Mouse (Mus musculus) hindbrain, embryonic 11.5 days (tissue): ENCODE results near the gene Plcg1. TPM values are rescaled to one million over a fixed set of nuclear protein-coding genes. Genes with fewer than 3 reads are reported as not detected.

Experiments
- ATAC-seq: fragments of 200-750 bp; cut with Nextera tagmentation; 2 replicates; pipeline ENCODE4 v1.8.0; 2017; ENCODE audit warnings: mild to moderate bottlenecking, moderate TSS enrichment, moderate library complexity; ENCODE audit not compliant: low FRiP score
- DNase-seq: peaks from one replicate; pipeline ENCODE4 v3.0.0-alpha.2; 2015; ENCODE audit warnings: low spot score
- H3K27ac ChIP-seq: fragments of 300-500 bp; sonication (generic); 2 replicates; pipeline ENCODE4 v1.5.1; 2014; ENCODE audit warnings: mild to moderate bottlenecking, low read depth, low read length
- H3K27me3 ChIP-seq: fragments of 300-500 bp; sonication (generic); 2 replicates; pipeline ENCODE4 v1.6.1; 2014; ENCODE audit warnings: mild to moderate bottlenecking, low read length, moderate library complexity, mixed read lengths; ENCODE audit not compliant: control insufficient read depth, insufficient read depth
- H3K36me3 ChIP-seq: fragments of 300-500 bp; sonication (generic); 2 replicates; pipeline ENCODE4 v1.6.1; 2014; ENCODE audit warnings: mild to moderate bottlenecking, low read length, moderate library complexity, mixed read lengths; ENCODE audit not compliant: control insufficient read depth, insufficient read depth
- H3K4me1 ChIP-seq: fragments of 300-500 bp; sonication (generic); replicated peaks from 2 replicates; pipeline ENCODE4 v1.6.1; 2014; ENCODE audit warnings: low read length, mixed read lengths; ENCODE audit not compliant: control insufficient read depth, insufficient read depth
- H3K4me2 ChIP-seq: fragments of 300-500 bp; sonication (generic); replicated peaks from 2 replicates; pipeline ENCODE4 v1.6.1; 2014; ENCODE audit warnings: mild to moderate bottlenecking, low read depth, low read length
- H3K4me3 ChIP-seq: fragments of 300-500 bp; sonication (generic); 2 replicates; pipeline ENCODE4 v1.5.1; 2014; ENCODE audit warnings: low read depth, low read length
- H3K9ac ChIP-seq: fragments of 300-500 bp; sonication (generic); 2 replicates; pipeline ENCODE4 v1.6.1; 2014; ENCODE audit warnings: low read depth, low read length
- H3K9me3 ChIP-seq: fragments of 300-500 bp; sonication (generic); 2 replicates; pipeline ENCODE4 v1.6.1; 2016; ENCODE audit warnings: low read length; ENCODE audit not compliant: control insufficient read depth
- WGBS: fragments of 180-500 bp; shearing (Covaris S2); extraction: QIAGEN DNeasy Blood & Tissue Kit; methylation state at CpG from one replicate; pipeline ENCODE4 v1.1.7; 2014; 5-methylcytosine and 5-hydroxymethylcytosine counted together
- polyA plus RNA-seq: library from polyadenylated mRNA; unstranded; fragments of >200 nt; fragmentation: Nextera tagmentation; extraction: Ambion mirVana; gene quantifications from 2 replicates; pipeline ENCODE4 v1.2.1, GENCODE M21; 2014

The Plcg1 gene
- polyA plus RNA-seq, 1 experiment from 2014 or later = 67.8 TPM

DNA sequence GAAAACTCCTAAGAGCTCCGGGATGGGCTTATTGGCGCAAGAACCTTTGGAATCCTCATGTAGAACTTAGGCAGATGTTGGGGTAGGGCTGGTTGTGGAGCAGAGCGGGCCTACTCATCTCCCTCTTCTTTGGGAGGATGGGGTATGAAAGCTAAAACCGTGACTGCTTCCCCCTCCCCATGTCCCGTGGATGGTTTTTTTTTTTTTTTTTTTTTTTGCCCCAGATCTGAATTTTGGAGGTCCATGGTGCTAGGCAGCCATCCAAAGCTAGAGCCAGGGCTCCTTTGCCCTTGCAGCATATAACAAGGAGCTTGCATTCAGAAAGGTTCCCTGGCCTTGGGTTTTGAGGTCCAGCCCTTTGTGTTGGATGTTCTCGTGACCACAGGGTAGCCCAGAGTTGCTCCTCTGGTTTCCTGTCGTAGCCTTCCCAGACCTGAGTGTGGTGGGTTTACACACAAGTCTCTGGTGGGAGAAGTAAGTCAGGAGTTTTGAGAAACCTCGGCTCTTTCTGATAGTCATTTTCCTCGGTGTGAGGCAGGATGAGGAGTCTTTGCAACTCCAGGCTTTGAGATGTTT is 1.4 kb downstream of the Plcg1 start:
- peak overlapping the region; percentile 91 for H3K4me2 ChIP-seq
- peaks cover 7% of the 10 kb centered on the region; the same call in 1 of the 2 replicates for H3K4me1 ChIP-seq
- peak overlapping the region; percentile 90 for H3K4me3 ChIP-seq
- no peak overlapping the region for H3K27ac ChIP-seq
- ATAC-seq = no peak
- no peaks in the 10 kb centered on the region for H3K27me3 ChIP-seq
- 51% methylated on average over 8 of the region's 9 CpGs for WGBS
- peak; percentile 12 for DNase-seq
- H3K36me3 ChIP-seq = peaks cover 6% of the 10 kb centered on the region; the same call in 1 of the 2 replicates
- no peaks in the 10 kb centered on the region for H3K9me3 ChIP-seq
- H3K9ac ChIP-seq = peak overlapping the region; percentile 98

DNA sequence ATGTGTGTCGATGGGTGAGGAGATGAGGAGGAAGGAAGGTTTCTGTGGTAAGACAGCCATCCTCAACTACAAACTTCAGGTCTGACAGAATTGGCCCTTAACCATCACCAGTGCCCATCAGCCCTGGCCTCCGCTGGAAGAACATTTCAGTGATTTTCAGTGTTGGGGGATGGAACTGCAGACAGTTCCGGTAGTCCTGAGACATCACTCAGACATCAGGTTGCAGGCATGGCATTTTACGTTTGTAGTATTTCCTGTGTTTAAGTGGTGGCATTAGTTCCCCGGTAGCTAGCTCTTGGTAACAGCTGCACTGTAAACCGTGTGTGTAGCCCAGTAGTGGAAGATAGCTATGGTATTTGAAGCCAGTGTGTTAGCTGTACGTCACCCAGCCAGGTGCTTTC is 2.0 kb downstream of the Plcg1 start:
- Histone ChIP-seq H3K36me3 (peaks cover 6% of the 10 kb centered on the region; the same call in 1 of the 2 replicates), H3K9me3 (no peaks in the 10 kb centered on the region), H3K27me3 (no peaks in the 10 kb centered on the region), H3K4me3 (peak overlapping the region; percentile 90), H3K27ac (no peak overlapping the region), H3K4me2 (peak overlapping the region; percentile 91), H3K9ac (peak overlapping the region; percentile 44; the same call in 1 of the 2 replicates), H3K4me1 (peaks cover 7% of the 10 kb centered on the region; the same call in 1 of the 2 replicates)
- DNase-seq = no peak
- 75% methylated on average over 7 of the region's 7 CpGs for WGBS
- ATAC-seq = no peak

DNA sequence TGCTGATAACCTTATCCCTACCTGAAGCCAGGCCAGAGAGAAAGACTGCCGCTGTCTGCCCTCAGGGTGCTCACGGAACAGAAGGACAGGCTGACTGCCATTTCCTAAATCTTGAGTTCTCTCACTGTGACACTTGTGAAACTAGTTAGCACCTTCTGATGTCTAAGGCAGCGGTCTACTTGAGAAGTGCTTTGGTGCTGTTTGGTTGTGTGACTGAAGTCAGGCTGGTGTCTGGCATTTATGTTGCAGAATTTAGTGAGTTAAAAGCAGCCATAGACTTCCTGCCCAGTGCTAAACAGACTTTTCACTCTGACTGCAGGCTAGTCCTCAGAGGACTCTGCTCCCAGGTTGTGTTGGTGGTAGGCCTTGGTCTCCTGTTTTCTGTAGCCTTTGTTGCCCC is 3.2 kb downstream of the Plcg1 start:
- no peak overlapping the region for H3K9ac ChIP-seq
- no peak for ATAC-seq
- 91% methylated on average over 3 of the region's 3 CpGs for WGBS
- no peaks in the 10 kb centered on the region for H3K27me3 ChIP-seq
- H3K4me2 ChIP-seq = no peak overlapping the region
- DNase-seq = no peak
- H3K4me1 ChIP-seq = peaks cover 7% of the 10 kb centered on the region; the same call in 1 of the 2 replicates
- no peaks in the 10 kb centered on the region for H3K9me3 ChIP-seq
- peaks cover 6% of the 10 kb centered on the region; the same call in 1 of the 2 replicates for H3K36me3 ChIP-seq
- H3K27ac ChIP-seq = no peak overlapping the region
- no peak overlapping the region for H3K4me3 ChIP-seq

DNA sequence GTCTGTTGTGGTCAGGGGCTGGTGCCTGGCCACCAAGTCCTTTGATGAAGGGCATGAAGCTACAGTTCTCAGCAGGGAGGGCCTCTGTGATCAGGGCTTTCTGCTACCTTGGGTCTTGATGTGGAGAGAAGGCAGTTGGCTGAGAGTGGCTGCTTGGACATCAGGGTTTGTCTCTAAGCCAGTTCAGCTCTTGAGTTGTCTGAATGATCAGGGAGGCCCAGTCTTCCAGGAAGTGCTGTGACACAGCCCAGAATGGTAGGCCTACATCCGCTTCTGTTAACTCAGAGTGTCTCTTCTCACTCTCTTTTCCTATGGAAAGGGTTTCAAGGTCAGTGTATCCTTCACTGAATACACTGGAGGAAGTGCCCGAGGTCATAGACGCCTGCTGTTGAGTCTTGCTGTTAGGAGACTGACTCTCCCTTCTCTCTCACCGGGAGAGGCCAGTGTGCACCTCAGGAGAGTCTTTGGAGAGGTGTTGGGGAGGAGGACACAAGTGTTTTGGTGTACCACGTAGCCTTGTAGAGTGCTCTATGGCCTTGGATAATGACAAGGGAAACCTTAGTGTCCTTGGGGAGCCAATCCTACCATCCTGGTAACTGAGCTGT is 4.7 kb downstream of the Plcg1 start:
- no peak overlapping the region for H3K4me2 ChIP-seq
- no peak overlapping the region for H3K27ac ChIP-seq

DNA sequence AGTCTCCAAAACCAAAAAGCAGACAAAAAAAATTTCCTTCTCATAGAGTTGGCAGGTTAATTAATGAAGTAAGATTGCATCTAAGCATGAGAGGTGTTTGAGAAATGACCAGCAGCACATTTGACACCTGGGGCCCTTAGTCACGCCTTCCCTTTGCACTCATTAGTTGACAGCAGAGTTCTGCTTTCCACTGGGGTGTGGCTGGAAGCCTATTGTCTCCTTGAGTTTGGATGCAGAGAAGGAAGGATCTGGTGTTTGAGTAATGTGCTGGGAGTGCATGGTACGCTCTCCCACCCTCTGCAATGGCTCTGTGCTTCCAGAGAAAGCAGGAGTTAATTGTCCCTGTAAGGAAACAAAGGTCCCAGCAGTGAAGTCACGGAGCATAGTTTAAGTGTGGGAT is 5.4 kb downstream of the Plcg1 start:
- ATAC-seq = no peak
- H3K36me3 ChIP-seq = peaks cover 6% of the 10 kb centered on the region; the same call in 1 of the 2 replicates
- H3K9ac ChIP-seq = no peak overlapping the region
- H3K27me3 ChIP-seq = no peaks in the 10 kb centered on the region
- H3K4me3 ChIP-seq = no peak overlapping the region
- no peak overlapping the region for H3K27ac ChIP-seq
- H3K4me1 ChIP-seq = peaks cover 10% of the 10 kb centered on the region; the same call in 1 of the 2 replicates
- 85% methylated on average over 3 of the region's 3 CpGs for WGBS
- H3K9me3 ChIP-seq = no peaks in the 10 kb centered on the region
- no peak overlapping the region for H3K4me2 ChIP-seq
- DNase-seq = no peak

More for the DNA sequence above, 4.7 kb downstream of the Plcg1 start:
- H3K27me3 ChIP-seq = no peaks in the 10 kb centered on the region
- peaks cover 10% of the 10 kb centered on the region; the same call in 1 of the 2 replicates for H3K4me1 ChIP-seq
- no peak overlapping the region for H3K9ac ChIP-seq
- no peak for ATAC-seq
- 90% methylated on average over 5 of the region's 5 CpGs for WGBS
- H3K4me3 ChIP-seq = no peak overlapping the region
- no peaks in the 10 kb centered on the region for H3K9me3 ChIP-seq
- peaks cover 6% of the 10 kb centered on the region; the same call in 1 of the 2 replicates for H3K36me3 ChIP-seq
- no peak for DNase-seq

DNA sequence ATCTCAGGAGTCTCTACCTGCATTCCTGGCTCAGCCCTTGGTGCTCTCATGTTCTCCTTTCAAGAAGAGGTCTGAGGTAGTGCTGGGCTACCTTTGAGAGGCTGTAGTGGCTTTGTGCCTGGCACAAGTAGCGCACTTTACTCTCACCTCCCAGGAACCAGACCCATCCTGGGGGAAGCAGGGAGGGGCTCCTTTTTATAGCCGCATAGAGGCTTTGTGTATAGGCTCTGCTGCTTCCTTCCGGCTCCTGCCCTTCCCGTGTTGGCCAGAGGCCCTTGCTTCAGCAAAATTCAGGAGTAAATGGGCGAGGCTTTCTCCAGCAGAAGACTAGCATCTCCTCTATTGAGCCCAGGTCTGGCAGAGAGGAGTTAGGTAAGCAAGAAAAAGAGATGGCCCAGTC is 7.3 kb downstream of the Plcg1 start:
- H3K9me3 ChIP-seq = no peaks in the 10 kb centered on the region
- no peaks in the 10 kb centered on the region for H3K27me3 ChIP-seq
- no peak overlapping the region for H3K4me3 ChIP-seq
- WGBS = 91% methylated on average over 5 of the region's 5 CpGs
- no peak overlapping the region; the same call in 1 of the 2 replicates for H3K27ac ChIP-seq
- peaks cover 6% of the 10 kb centered on the region; the same call in 1 of the 2 replicates for H3K36me3 ChIP-seq
- no peak for DNase-seq
- no peak for ATAC-seq
- no peak overlapping the region for H3K4me2 ChIP-seq
- H3K9ac ChIP-seq = no peak overlapping the region
- H3K4me1 ChIP-seq = peaks cover 3% of the 10 kb centered on the region; the same call in 1 of the 2 replicates

DNA sequence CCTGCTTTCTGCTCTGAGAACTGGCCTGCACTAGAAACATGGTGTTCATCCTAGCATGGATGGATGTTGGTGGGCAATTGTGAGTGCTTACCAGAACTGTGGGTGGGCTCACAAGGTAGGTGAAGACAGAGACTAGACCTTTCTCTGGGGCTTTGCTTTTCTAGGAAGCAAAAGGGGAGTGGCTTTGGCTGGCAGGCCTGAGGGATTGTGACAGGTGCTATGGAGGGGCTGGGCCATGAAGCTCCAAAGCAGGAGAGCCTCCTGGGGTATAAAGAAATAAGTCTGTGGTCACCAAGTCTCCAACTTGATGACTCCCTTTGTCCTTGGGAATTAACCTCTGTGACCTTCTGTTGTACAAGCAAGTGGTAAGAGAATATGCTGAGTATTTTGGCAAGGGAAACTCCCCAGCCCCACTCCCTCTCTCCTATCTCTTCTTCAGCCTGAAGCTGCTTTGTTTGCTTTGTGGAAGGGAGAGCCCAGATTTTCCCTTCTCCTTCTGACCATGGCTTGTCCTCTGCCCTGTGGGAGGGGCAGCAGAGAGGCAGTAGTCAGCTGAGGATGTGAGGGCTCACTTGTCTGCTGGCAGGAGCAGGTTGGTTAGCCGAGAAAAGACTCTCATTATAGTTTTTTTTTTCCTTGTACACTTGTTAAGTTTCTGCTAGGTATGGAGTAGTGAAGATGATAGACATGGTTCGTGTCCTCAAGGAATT is 8.7 kb downstream of the Plcg1 start:
- no peaks in the 10 kb centered on the region for H3K27me3 ChIP-seq
- ATAC-seq (no peak), DNase-seq (no peak)
- 0 out of 2 replicates have a peak, but pooled peaks cover 4% of the 10 kb centered on the region for H3K36me3 ChIP-seq
- WGBS = 73% methylated on average over 2 of the region's 2 CpGs
- H3K27ac ChIP-seq = 0 out of 2 replicates have a peak overlapping the region, but pooled peaks have one; percentile 24
- H3K9ac ChIP-seq = no peak overlapping the region
- 0 out of 2 replicates have a peak, but pooled peaks cover 2% of the 10 kb centered on the region for H3K4me1 ChIP-seq
- no peak overlapping the region for H3K4me2 ChIP-seq
- no peaks in the 10 kb centered on the region for H3K9me3 ChIP-seq
- H3K4me3 ChIP-seq = no peak overlapping the region

DNA sequence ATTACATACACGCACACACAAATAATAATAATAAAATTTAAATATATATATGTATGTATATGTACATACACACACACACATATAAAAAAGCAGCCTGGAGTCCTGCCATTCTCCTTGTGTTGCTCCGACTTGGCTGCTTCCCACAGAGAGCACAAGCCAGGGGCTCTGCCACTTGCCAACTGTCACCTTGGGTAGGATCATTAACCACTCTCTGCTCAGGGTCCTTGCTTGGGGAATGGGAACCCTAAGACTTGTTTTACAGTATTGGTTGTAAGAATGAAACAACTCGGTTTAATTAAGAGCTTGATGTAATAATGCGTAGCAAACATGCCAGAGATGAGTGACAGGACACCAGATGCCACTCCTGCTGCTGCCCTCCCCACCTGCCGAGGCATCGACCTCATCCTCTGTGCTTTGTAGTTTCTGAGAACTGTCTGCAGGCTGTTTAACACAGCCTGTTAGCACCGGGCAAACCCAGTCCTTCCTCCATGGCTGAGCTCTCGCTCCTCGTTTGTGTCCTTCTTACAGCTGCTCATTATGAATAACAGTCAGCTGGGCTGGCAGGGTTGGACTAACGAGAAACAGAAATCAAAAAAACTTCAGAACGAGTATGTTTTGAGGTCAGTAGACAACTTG is 9.5 kb downstream of the Plcg1 start:
- H3K4me2 ChIP-seq = no peak overlapping the region
- H3K27me3 ChIP-seq = no peaks in the 10 kb centered on the region
- H3K9me3 ChIP-seq = no peaks in the 10 kb centered on the region
- WGBS = 77% methylated on average over 11 of the region's 11 CpGs
- H3K36me3 ChIP-seq = 0 out of 2 replicates have a peak, but pooled peaks cover 1% of the 10 kb centered on the region
- H3K9ac ChIP-seq = no peak overlapping the region
- H3K4me3 ChIP-seq = no peak overlapping the region
- H3K4me1 ChIP-seq = 0 out of 2 replicates have a peak, but pooled peaks cover 2% of the 10 kb centered on the region
- DNase-seq (no peak), ATAC-seq (no peak)
- H3K27ac ChIP-seq = no peak overlapping the region
